Mouse (Mus musculus): ENCODE results near the gene Cish.

The Cish gene

GRCm38 (mm10) chr9:107296016-107296040, at the start of gene Cish:
TSS of gene Cish (plus strand) at chr9:107296026.
- no peak for DNase-seq

GRCm38 (mm10) chr9:107246170-107246569, 49.7 kb upstream of the Cish start:
- DNase-seq = no peak

- DNase-seq = no peak
Observed at GRCm38 (mm10) chr9:107249154-107249553, 46.7 kb upstream of the Cish start.

GRCm38 (mm10) chr9:107250416-107251337, 45.1 kb upstream of the Cish start:
- DNase-seq = no peak

GRCm38 (mm10) chr9:107252164-107252563, 43.7 kb upstream of the Cish start:
- DNase-seq = no peak

GRCm38 (mm10) chr9:107254476-107254875, 41.4 kb upstream of the Cish start:
- DNase-seq = peak; percentile 75

GRCm38 (mm10) chr9:107254925-107255324, 40.9 kb upstream of the Cish start:
- DNase-seq = no peak

- no peak for DNase-seq
Observed at GRCm38 (mm10) chr9:107255596-107255995, 40.2 kb upstream of the Cish start.

GRCm38 (mm10) chr9:107259571-107259970, 36.3 kb upstream of the Cish start:
- no peak for DNase-seq

GRCm38 (mm10) chr9:107260429-107260828, 35.4 kb upstream of the Cish start:
- peak; percentile 71 for DNase-seq

GRCm38 (mm10) chr9:107260836-107261235, 35.0 kb upstream of the Cish start:
- DNase-seq = no peak

GRCm38 (mm10) chr9:107261792-107262191, 34.0 kb upstream of the Cish start:
- no peak for DNase-seq

- DNase-seq = no peak
Observed at GRCm38 (mm10) chr9:107262375-107262774, 33.5 kb upstream of the Cish start.

GRCm38 (mm10) chr9:107263912-107264311, 31.9 kb upstream of the Cish start:
- DNase-seq = no peak

- DNase-seq = no peak
Observed at GRCm38 (mm10) chr9:107264731-107265130, 31.1 kb upstream of the Cish start.

- DNase-seq = no peak
Observed at GRCm38 (mm10) chr9:107267028-107267427, 28.8 kb upstream of the Cish start.

GRCm38 (mm10) chr9:107267721-107268402, 28.0 kb upstream of the Cish start:
- no peak for DNase-seq

- no peak for DNase-seq
Observed at GRCm38 (mm10) chr9:107269772-107270171, 26.1 kb upstream of the Cish start.

- DNase-seq = no peak
Observed at GRCm38 (mm10) chr9:107271177-107271938, 24.5 kb upstream of the Cish start.

GRCm38 (mm10) chr9:107272284-107272683, 23.5 kb upstream of the Cish start:
- no peak for DNase-seq

GRCm38 (mm10) chr9:107273184-107273583, 22.6 kb upstream of the Cish start:
- no peak for DNase-seq

- no peak for DNase-seq
Observed at GRCm38 (mm10) chr9:107274751-107275150, 21.1 kb upstream of the Cish start.

GRCm38 (mm10) chr9:107275710-107276109, 20.1 kb upstream of the Cish start:
- DNase-seq = no peak

GRCm38 (mm10) chr9:107277603-107278002, 18.2 kb upstream of the Cish start:
- DNase-seq = no peak
